Mouse (Mus musculus): ENCODE results near the gene Inha. TPM values are rescaled to one million over a fixed set of nuclear protein-coding genes. Genes with fewer than 3 reads are reported as not detected.
A peak's percentile ranks its signal among the peaks of the same experiment; 100 is the strongest.

Inha gene
- polyA plus RNA-seq, 1 experiment, result 2.3 TPM

- TF ChIP-seq GATA1 (IDR thresholded peaks at IDR 0.05; ENCODE audit: borderline replicate concordance, low read length) (no peak), FLI1 (IDR thresholded peaks at IDR 0.05; ENCODE audit: low read length) (no peak)
- H3K27me3 ChIP-seq (replicated peaks), result peaks cover 31% of the 10 kb centered on the region
- H3K4me1 ChIP-seq, result peaks cover 7% of the 10 kb centered on the region
- H3K9me3 ChIP-seq, result no peaks in the 10 kb centered on the region
- no peak overlapping the region for H3K4me3 ChIP-seq (replicated peaks)
- peaks cover 39% of the 10 kb centered on the region for H3K36me3 ChIP-seq (replicated peaks; ENCODE audit: low read length)
These were observed 31.8 kb downstream of the Inha start for GRCm38 (mm10) chr1:75538597-75539190.

- Histone ChIP-seq H3K4me1 (peaks cover 14% of the 10 kb centered on the region), H3K4me3 (replicated peaks) (no peak overlapping the region), H3K36me3 (replicated peaks; ENCODE audit: low read length) (peaks cover 12% of the 10 kb centered on the region), H3K9me3 (no peaks in the 10 kb centered on the region), H3K27me3 (replicated peaks) (peaks cover 57% of the 10 kb centered on the region)
- TF ChIP-seq FLI1 (IDR thresholded peaks at IDR 0.05; ENCODE audit: low read length), result no peak
- TF ChIP-seq GATA1 (IDR thresholded peaks at IDR 0.05; ENCODE audit: borderline replicate concordance, low read length), result no peak
These were observed 34.6 kb downstream of the Inha start for GRCm38 (mm10) chr1:75541496-75541895.

- Histone ChIP-seq H3K4me3 (replicated peaks) (no peak overlapping the region), H3K9me3 (no peaks in the 10 kb centered on the region), H3K36me3 (replicated peaks; ENCODE audit: low read length) (no peaks in the 10 kb centered on the region), H3K27me3 (replicated peaks) (peaks cover 80% of the 10 kb centered on the region), H3K4me1 (peaks cover 9% of the 10 kb centered on the region)
- TF ChIP-seq GATA1 (IDR thresholded peaks at IDR 0.05; ENCODE audit: borderline replicate concordance, low read length) (no peak), FLI1 (IDR thresholded peaks at IDR 0.05; ENCODE audit: low read length) (no peak)
These were observed 37.5 kb downstream of the Inha start for GRCm38 (mm10) chr1:75544351-75544750.

GRCm38 (mm10) chr1:75545965-75546956 is 39.4 kb downstream of the Inha start, which contains the start of gene Slc4a3:
Slc4a3 (plus strand) TSS chr1:75546266.
- no peaks in the 10 kb centered on the region for H3K9me3 ChIP-seq
- peaks cover 92% of the 10 kb centered on the region for H3K27me3 ChIP-seq (replicated peaks)
- TF ChIP-seq GATA1 (IDR thresholded peaks at IDR 0.05; ENCODE audit: borderline replicate concordance, low read length) (no peak), FLI1 (IDR thresholded peaks at IDR 0.05; ENCODE audit: low read length) (no peak)
- H3K4me3 ChIP-seq (replicated peaks), result peak within 1 kb of the TSS; percentile 88
- H3K4me1 ChIP-seq, result peaks cover 9% of the 10 kb centered on the region
- no peaks in the 10 kb centered on the region for H3K36me3 ChIP-seq (replicated peaks; ENCODE audit: low read length)

- Histone ChIP-seq H3K27me3 (replicated peaks) (peaks cover 93% of the 10 kb centered on the region), H3K36me3 (replicated peaks; ENCODE audit: low read length) (no peaks in the 10 kb centered on the region), H3K4me1 (peaks cover 17% of the 10 kb centered on the region), H3K9me3 (no peaks in the 10 kb centered on the region), H3K4me3 (replicated peaks) (peak overlapping the region; percentile 29)
- no peak for TF ChIP-seq GATA1 (IDR thresholded peaks at IDR 0.05; ENCODE audit: borderline replicate concordance, low read length)
- no peak for TF ChIP-seq FLI1 (IDR thresholded peaks at IDR 0.05; ENCODE audit: low read length)
These were observed 40.5 kb downstream of the Inha start for GRCm38 (mm10) chr1:75547351-75547750.

GRCm38 (mm10) chr1:75548083-75548482 is 41.2 kb downstream of the Inha start:
- TF ChIP-seq GATA1 (IDR thresholded peaks at IDR 0.05; ENCODE audit: borderline replicate concordance, low read length) (no peak), FLI1 (IDR thresholded peaks at IDR 0.05; ENCODE audit: low read length) (no peak)

GRCm38 (mm10) chr1:75548871-75549270 is 42.0 kb downstream of the Inha start:
- Histone ChIP-seq H3K4me3 (replicated peaks) (no peak overlapping the region), H3K9me3 (no peaks in the 10 kb centered on the region), H3K36me3 (replicated peaks; ENCODE audit: low read length) (no peaks in the 10 kb centered on the region), H3K4me1 (peaks cover 24% of the 10 kb centered on the region), H3K27me3 (replicated peaks) (peaks cover 96% of the 10 kb centered on the region)
- TF ChIP-seq GATA1 (IDR thresholded peaks at IDR 0.05; ENCODE audit: borderline replicate concordance, low read length), result no peak
- TF ChIP-seq FLI1 (IDR thresholded peaks at IDR 0.05; ENCODE audit: low read length), result no peak

More at GRCm38 (mm10) chr1:75548083-75548482, 41.2 kb downstream of the Inha start:
- H3K36me3 ChIP-seq (replicated peaks; ENCODE audit: low read length), result no peaks in the 10 kb centered on the region
- no peak overlapping the region for H3K4me3 ChIP-seq (replicated peaks)
- peaks cover 24% of the 10 kb centered on the region for H3K4me1 ChIP-seq
- H3K9me3 ChIP-seq, result no peaks in the 10 kb centered on the region
- peaks cover 98% of the 10 kb centered on the region for H3K27me3 ChIP-seq (replicated peaks)

GRCm38 (mm10) chr1:75549289-75550279 is 42.7 kb downstream of the Inha start:
- H3K36me3 ChIP-seq (replicated peaks; ENCODE audit: low read length), result no peaks in the 10 kb centered on the region
- peaks cover 24% of the 10 kb centered on the region for H3K4me1 ChIP-seq
- H3K4me3 ChIP-seq (replicated peaks), result no peak overlapping the region
- H3K27me3 ChIP-seq (replicated peaks), result peaks cover 97% of the 10 kb centered on the region
- TF ChIP-seq FLI1 (IDR thresholded peaks at IDR 0.05; ENCODE audit: low read length) (no peak), GATA1 (IDR thresholded peaks at IDR 0.05; ENCODE audit: borderline replicate concordance, low read length) (no peak)
- H3K9me3 ChIP-seq, result no peaks in the 10 kb centered on the region

GRCm38 (mm10) chr1:75550586-75550985 is 43.7 kb downstream of the Inha start:
- Histone ChIP-seq H3K9me3 (no peaks in the 10 kb centered on the region), H3K4me3 (replicated peaks) (no peak overlapping the region), H3K27me3 (replicated peaks) (peaks cover 97% of the 10 kb centered on the region), H3K4me1 (peaks cover 33% of the 10 kb centered on the region), H3K36me3 (replicated peaks; ENCODE audit: low read length) (no peaks in the 10 kb centered on the region)
- TF ChIP-seq GATA1 (IDR thresholded peaks at IDR 0.05; ENCODE audit: borderline replicate concordance, low read length), result no peak
- no peak for TF ChIP-seq FLI1 (IDR thresholded peaks at IDR 0.05; ENCODE audit: low read length)

All from megakaryocyte, embryonic 14.5 days (primary cell).